Mouse (Mus musculus) CH12F3 (cell line): ENCODE data around the gene Fbxo31.

ENCODE experiments used
- in situ Hi-C: fragments of 300-500 bp; cut with MboI; formaldehyde crosslinking; loops from 2 replicates; pipeline ENCODE4 v1.14.3; 2020; ENCODE audit warnings: low sequenced_read_pairs

Gene Fbxo31

GRCm38 (mm10) chr8:121578676-121579451 is at the start of gene Fbxo31:
Gene Fbxo31 (minus strand): TSS chr8:121578806.
- in situ Hi-C loops, result loop anchor here (25.0 kb wide), 1 partner anchor 358 kb away; the partner anchor contains the start of genes Banp and Car5a

DNA sequence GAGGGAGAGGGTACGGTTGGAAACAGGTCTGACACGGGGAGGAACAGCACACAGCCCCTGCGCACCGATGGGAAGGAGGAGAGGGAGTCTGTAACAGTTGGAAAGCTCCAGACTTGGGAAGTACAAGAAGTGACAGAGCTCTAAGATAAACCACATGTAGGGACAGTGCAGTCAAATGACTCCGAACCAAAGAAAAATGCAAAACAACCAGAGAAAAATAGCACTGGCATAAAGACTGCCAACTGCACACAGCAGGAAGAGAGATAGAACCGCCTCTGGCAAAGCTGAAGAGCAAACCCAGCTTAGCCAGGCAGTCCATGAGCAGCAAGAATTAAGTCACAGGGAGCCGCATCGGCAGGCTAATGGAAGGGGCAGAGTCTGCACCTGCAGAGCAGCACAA is 44.4 kb upstream of the Fbxo31 start:
- in situ Hi-C loops, result no loop called here

GRCm38 (mm10) chr8:121621879-121622278 is 43.3 kb upstream of the Fbxo31 start:
- in situ Hi-C loops, result no loop called here

GRCm38 (mm10) chr8:121620801-121621516 is 42.4 kb upstream of the Fbxo31 start:
- in situ Hi-C loops, result no loop called here

- in situ Hi-C loops, result no loop called here
Observed at GRCm38 (mm10) chr8:121619401-121619995, 40.9 kb upstream of the Fbxo31 start.

DNA sequence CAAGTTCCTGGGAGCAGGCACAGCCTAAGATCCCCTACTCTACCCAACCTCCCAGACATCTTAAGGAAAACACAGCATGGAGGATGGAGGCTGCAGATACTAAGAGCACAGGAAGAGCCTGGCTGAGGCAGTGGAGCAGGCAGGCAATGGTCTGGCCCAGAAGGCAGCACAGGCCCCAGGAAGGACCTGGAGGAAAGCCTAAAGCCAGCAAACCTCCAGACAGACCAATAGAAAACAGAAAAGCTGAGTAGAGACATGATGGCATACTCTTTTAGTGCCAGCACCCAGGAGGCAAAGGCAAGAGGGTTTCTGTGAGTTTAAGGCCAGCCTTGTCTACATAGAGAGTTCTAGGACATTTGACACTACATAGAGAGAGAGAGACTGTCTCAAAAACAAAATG is 34.8 kb upstream of the Fbxo31 start:
- in situ Hi-C loops, result no loop called here

DNA sequence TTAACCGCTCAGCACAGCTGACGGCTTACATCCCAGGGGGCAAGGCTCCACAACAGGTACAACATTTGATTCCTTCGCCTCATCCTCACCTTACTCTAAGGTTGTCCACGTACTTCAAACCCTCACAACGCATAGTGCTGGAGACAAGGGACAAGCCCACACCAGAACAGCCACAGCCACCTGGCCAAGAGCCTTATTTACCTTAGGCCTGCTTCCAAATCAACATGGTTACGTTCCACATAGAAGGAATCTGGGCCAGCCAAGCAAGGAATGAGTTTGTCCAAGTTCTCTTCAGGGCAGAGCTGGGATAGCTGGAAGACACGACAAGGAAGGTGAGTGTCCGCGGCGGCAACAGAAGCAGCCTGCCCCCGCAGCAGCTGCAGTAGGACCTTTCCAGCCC is 31.3 kb upstream of the Fbxo31 start:
- in situ Hi-C loops, result no loop called here

DNA sequence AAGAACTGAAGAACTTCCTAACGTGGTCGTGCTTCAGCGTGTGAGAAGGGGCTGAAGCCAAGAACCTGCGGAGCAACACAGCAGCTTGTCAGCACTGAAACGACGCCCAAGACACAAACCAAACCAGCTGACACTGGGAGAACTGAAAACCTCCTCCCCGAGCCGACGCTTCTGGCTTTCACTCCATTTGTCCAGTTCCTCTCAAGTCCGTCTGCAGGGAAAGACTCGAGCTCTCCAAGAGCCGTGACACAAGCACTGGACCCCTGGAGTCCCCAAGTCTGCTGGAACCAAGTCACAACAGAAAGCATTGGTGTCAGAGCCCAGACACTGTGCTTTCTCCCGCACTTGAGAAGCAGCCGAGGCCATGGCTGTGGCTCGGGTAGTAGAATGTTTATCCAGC is 30.6 kb upstream of the Fbxo31 start:
- in situ Hi-C loops, result no loop called here

- in situ Hi-C loops, result no loop called here
Observed at GRCm38 (mm10) chr8:121607661-121608060, 29.1 kb upstream of the Fbxo31 start.

- in situ Hi-C loops, result no loop called here
Observed at GRCm38 (mm10) chr8:121603801-121604200, 25.2 kb upstream of the Fbxo31 start.

GRCm38 (mm10) chr8:121602860-121603259 is 24.3 kb upstream of the Fbxo31 start:
- in situ Hi-C loops, result no loop called here

DNA sequence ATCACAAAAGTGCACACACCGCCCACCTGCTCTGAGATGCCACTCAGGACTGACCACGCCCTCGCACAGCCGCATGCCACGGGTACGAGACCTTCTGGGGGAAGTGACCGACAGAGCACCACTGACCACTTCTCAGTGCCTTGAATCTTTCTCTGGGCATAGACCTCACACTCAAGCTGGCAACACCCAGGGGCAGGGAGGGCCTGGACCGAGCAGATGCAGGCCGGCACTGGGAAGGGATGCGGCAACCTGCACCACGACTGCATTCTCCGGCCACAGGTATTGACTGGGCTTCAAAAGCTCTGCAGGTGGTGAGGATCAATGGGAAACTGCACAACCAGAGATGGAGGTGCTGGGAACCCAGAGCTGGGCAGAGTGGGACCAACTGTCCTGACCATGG is 23.8 kb upstream of the Fbxo31 start:
- in situ Hi-C loops, result no loop called here

DNA sequence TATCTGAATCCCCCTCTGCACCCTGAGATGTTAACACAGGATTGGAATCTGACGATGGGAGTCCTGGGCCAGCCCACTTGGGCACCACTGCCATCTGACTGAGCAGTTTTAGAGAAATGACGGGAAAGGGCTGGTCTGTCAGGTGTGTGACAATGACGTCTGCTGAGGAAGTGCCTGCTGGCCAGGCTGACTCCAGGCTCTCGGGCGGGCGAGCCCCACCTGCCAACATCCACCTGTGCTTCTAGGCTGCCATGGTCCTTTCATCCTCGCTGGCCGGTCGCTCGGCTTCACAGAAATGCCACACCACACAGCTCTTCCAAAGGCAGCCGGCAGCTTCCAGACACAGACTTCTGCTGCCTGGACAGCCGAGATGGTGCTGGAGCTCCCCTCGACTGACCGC is 21.2 kb upstream of the Fbxo31 start:
- in situ Hi-C loops, result loop anchor here (10.0 to 25.0 kb wide), 2 partner anchors 55 to 337 kb away; partner anchors contain the start of genes 1700018B08Rik, Banp and Car5a

DNA sequence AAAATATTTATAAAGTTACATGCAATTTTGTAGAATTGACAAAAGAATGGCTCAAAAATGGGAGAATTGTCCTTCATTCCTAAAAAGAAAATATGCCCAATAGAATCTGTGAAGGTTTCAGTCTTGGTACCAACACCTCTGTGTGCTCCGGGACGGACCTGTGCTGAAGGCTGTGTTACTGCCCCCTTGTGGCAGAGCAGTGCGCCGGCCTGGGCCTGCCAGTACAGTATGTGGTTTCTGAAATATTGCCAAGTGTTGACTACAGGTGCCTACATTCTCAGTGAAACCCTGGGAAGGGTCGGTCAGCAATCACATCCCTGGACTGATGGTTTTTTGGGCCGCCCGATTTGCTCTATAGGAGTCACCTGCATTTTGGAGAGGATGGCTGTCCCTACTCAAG is 20.3 kb upstream of the Fbxo31 start:
- in situ Hi-C loops, result loop anchor here (10.0 to 25.0 kb wide), 2 partner anchors 54 to 338 kb away; partner anchors contain the start of genes 1700018B08Rik, Banp and Car5a

DNA sequence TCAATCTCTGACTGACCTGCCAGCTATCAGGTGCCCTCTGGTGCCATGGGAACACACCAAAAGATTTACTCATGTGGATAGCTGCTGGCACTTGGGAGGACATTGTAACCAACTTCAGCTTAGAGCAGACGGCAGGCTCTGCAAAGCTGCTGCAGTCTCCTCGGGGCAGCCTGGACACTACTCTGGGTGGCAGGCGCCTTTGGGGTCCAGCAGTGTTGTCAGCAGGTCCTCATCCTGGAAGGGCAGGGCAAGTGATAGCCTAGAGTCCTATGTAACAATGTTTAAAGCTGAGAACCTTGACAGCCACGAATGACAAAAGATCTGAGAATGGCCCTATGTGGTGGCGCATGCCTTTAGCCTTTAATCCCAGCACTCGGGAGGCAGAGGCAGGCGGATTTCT is 19.6 kb upstream of the Fbxo31 start:
- in situ Hi-C loops, result loop anchor here (10.0 to 25.0 kb wide), 2 partner anchors 53 to 339 kb away; partner anchors contain the start of genes 1700018B08Rik, Banp and Car5a

DNA sequence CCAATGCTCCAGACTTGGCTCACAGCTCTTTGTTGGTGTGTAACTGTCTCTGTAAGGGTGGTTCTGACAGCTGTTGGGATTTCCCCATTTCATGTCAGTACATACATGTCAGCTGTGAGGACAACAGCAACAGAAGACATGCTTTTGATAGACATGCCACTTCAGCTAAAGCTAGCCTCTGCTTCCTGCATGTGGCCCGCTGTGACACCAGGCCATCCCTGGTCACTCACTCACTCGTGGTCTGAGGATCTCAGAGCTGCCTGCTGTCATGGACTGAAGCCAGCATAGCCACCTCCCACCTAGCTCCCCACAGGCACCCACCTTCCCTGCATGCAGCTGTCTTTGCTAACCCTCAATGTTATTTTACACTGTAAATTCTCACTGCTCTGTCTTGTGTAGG is 18.9 kb upstream of the Fbxo31 start:
- in situ Hi-C loops, result loop anchor here (10.0 to 25.0 kb wide), 2 partner anchors 53 to 340 kb away; partner anchors contain the start of genes 1700018B08Rik, Banp and Car5a

DNA sequence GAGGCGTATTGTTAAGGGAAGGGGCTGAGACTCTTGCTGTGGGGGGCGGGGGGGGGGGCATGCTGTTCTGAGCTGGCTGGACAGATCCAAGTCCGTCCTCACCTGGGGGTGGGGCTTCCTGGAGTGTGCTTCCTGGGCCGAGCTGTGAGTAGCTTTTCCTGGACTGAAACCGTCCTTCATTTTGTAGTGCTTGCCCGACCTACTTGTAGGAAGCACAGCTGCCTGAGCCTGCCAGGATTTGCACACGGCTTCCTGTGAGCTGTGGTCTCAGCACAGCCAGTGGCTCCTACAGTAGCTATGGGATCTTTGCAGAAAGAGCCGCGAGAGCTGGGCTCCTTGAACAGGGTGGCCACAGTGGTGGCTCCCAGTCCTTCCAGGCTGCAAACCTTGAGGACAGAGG is 15.4 kb upstream of the Fbxo31 start:
- in situ Hi-C loops, result loop anchor here (10.0 to 25.0 kb wide), 2 partner anchors 49 to 343 kb away; partner anchors contain the start of genes 1700018B08Rik, Banp and Car5a

- in situ Hi-C loops, result loop anchor here (10.0 to 25.0 kb wide), 2 partner anchors 48 to 344 kb away; partner anchors contain the start of genes 1700018B08Rik, Banp and Car5a
Observed at GRCm38 (mm10) chr8:121593293-121593692, 14.7 kb upstream of the Fbxo31 start.

- in situ Hi-C loops, result loop anchor here (10.0 to 25.0 kb wide), 2 partner anchors 47 to 346 kb away; partner anchors contain the start of genes 1700018B08Rik, Banp and Car5a
Observed at GRCm38 (mm10) chr8:121591178-121592066, 12.8 kb upstream of the Fbxo31 start.
